Mouse (Mus musculus): ENCODE results near the gene Vcl. TPM values are rescaled to one million over a fixed set of nuclear protein-coding genes. Genes with fewer than 3 reads are reported as not detected.
A peak's percentile ranks its signal among the peaks of the same experiment; 100 is the strongest.

Gene Vcl
- total RNA-seq, 2 experiments from 2014 or later: 25.2 to 29.0 TPM

DNA sequence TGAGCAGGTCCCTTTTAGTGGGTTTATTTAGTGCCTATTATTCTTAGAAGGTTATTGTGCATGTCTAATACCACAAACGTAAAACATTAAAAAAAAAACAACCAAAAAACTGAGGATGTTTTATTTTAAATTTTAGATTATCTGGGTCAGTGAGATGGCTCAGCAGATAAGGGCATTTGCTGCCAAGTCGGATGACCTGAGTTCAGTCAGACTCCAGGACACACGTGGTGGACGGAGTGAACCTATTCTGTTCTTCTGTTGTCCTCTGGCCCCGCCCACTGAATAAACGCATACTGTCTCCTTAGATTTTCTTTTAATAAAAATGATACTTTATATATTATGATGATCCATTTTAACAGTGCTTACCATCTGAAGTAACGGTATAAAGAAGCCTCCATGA lies 124.4 kb downstream of the Vcl start:
- ATAC-seq (replicated peaks; ENCODE audit: poor library complexity, severe bottlenecking): no peak

DNA sequence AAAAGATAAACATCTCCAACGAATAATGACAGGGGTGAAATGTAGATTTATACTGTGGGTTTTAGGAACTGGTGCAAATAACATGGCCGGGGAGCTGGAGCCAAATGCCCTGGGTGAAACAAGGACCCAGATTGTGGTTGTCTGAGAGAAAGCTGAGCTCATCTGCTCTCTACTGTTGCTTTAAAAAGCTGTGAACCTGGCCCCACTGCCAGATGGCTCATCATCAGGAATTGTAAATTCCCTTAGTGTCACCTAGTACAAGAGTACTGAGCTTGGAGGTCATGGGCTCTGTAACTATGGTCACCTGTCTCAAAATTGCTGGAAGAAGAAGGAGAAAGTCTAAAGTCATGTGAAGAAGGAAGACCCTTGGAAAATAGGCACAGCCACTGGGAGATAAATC lies 129.8 kb downstream of the Vcl start:
- ATAC-seq (replicated peaks; ENCODE audit: poor library complexity, severe bottlenecking): no peak

DNA sequence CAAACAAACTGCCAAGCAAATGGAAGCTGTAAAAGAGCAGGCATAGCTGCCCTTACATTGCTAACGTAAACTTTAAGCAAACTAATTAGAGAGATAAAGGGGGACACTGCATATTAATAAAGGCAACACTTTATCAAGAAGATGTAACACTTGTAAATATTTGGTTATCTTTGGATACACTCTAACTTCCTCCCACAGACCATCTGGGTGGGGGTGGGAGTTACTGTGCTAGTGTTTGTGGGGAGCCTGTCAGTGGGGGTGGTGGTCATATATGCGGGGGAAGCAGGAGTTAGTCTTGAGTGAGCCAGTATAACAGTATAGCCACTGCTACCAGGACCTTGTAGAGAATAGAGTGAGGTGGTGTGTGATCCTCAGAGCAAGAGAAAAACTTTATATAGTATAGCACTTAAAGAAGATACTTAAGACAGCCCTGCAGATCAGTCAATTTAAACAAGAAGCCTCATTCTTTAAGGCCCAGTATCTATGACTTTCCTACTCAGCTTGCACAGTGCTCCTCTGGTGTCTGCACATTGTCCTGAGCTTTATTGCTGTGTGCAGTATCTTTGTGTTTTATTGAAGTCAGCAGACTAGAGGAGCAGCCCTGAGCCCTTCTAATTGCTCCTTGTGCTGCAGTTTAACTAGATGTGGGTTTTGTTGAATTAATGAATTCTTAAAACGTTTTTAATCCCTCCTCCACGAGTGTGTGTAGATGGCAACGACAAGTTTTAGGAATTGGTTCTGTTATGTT lies 133.7 kb downstream of the Vcl start:
- ATAC-seq (replicated peaks; ENCODE audit: poor library complexity, severe bottlenecking): no peak

DNA sequence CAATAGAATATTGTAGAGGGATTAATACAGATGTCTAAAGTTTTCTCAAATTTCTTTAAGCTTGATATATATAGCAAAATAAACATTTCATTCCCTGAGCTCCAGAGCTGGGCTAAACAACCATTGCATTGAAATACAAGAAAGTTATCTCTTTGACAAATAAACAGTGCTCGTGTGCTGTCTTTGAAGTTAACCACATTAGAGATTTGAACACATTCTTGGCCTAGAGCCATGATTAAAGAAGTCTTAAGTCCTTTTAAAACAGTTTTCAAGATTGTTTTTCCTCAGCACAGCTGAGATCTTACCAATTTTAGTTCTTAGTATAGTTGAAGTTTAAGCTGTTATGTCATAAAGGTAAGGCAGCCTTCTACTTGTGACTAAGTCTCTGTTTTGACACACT lies 135.1 kb downstream of the Vcl start:
- ATAC-seq (replicated peaks; ENCODE audit: poor library complexity, severe bottlenecking): no peak

DNA sequence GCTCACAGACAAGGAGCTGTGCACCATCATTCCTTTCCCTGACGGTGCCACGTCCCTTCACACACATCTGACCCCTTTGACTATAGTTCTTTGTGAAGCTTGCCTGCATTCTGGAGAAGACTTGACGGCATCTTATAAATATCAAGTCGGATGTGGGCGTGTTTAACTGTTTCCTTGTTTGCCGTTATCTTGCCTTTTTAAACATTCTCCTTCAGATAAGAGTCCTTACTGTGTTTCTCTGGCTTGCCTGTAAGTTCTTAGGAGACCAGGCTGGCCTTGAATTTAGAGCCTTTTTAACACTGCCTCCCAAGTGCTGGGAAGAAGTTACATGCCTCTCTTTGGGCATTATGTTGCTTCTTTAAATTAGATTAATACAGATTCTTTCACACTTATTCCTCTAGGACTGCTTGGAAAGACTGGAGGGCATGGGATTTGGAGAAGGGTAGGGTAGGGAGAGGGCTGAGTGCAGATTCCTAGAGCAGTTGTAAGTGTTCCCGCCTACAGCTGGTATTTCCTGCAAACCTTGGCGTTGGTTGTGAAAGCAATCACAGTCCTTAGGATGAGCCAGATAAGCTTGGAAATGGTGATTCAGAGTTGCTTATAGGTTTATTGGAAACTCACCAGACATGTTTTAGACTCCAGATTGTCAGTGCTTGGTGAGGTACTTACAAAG lies 136.4 kb downstream of the Vcl start:
- ATAC-seq (replicated peaks; ENCODE audit: poor library complexity, severe bottlenecking): no peak

DNA sequence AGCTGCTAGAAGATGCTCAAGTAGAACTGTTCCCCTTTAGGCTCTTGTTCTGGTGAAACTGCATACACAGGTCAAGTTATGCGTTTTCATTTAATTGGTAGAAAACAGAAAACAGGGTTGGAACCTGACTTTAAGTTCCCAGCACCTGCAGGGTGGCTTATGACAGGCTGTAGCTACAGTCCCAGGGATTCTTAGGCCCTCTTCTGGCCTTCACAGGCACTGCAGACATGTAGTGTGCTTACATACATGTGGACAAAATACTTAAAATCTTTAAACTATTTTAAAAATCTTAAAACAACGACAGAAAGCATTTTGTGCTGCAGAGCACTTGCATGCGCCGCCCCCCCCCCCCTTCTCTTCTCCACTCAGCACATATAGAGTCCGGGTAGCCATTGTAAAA lies 140.4 kb downstream of the Vcl start:
- peak; percentile 55; the same call in 1 of the 2 replicates for ATAC-seq (replicated peaks; ENCODE audit: poor library complexity, severe bottlenecking)

DNA sequence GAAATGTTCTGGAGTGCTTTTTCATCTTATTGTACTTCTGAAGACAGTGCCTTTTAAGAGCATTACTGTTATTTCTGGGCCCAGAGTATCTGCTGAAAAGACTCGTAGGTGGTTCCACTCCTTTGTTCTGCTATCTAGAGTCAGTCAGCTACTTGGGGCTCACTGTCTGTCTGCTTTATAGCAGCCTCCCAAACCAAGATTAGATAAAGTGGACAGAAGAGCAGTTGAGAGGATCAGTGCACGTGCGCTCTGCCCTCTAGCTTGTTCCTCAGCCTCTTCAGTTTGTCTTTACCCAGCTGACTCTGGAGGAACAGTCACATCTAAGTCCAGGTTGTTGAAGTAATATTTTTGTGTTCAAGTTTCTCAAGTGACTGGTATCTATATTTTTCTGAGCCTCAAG lies 144.8 kb downstream of the Vcl start:
- ATAC-seq (replicated peaks; ENCODE audit: poor library complexity, severe bottlenecking): no peak

DNA sequence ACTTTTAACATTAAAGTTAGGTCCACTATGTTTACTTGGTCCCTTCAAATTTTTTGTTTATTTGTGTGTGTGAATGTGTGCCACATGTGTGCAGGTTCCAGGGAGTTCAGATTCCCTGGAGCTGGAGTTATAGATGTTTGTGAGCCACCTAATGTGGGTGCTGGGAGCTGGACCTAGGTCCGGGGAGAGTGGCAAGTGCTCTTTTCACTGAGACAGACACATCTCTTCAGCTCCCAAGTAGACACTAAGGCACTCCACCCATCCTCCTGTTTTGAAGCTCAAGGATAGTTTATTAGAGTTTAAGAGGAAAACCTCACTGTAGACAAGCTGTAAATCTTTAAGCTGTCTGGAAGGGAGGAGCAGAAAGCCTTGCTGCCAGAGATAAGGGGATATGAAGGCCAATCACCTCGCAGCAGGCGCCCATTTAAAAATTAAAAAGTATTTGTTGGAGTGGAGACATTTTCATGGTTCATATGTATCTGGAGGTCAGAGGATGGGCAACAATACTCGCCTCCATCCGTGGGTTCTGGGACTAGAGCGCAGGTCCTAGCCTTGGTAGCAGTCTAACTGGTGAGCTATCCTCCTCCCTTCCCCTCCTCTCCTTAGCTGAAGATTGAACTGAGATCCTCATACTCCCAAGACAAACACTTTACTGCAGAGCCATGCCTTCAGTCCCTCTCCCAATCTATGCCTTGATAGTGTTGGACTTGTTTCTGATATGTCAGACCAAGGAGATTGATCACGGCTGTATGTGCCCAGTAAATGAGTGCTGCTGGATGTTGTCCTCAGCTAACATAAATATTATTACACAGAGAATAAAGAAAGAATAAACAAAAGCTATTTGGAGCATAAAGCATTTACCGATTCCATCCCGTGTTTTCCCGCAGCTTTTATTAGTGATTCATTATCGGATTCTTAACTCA lies 145.5 kb downstream of the Vcl start:
- no peak for ATAC-seq (replicated peaks; ENCODE audit: poor library complexity, severe bottlenecking)

DNA sequence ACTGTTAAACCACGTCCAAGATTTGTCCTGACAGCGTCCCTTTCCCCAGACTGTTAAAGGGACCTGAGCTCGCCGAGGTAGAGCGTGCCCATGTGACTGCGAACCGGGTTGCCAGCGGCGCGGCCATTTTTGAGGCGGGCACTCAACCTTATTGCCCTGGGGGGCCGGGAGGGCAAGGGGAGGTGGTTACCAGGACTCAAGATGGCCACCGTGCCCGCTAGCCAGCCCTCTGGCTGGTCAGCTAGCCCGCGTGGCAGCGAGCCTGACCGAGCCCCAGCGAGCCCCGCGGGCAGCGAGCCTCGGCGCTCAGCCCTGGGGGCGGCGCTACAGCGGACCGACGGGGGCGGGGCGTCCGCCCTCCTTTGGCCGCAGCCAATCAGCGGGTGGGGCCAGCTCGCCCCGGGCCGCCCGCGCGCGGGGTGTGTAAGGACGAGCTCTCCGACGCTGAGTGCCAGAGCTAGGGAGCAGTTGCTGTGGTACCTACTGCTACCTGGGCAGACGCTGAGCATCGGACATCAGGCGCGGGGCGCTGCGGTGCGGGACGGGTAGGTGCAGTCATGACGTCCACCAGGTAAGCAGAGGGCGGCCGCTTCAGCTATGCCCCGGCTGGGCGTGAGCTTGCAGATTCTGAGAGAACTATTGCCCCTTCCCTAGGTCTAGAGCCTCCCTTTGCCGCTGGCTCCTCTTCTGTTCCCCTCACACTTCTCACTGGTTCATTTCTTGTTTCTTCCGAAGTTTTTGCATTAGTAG lies 146.7 kb downstream of the Vcl start:
- peak; percentile 98 for ATAC-seq (replicated peaks; ENCODE audit: poor library complexity, severe bottlenecking)

DNA sequence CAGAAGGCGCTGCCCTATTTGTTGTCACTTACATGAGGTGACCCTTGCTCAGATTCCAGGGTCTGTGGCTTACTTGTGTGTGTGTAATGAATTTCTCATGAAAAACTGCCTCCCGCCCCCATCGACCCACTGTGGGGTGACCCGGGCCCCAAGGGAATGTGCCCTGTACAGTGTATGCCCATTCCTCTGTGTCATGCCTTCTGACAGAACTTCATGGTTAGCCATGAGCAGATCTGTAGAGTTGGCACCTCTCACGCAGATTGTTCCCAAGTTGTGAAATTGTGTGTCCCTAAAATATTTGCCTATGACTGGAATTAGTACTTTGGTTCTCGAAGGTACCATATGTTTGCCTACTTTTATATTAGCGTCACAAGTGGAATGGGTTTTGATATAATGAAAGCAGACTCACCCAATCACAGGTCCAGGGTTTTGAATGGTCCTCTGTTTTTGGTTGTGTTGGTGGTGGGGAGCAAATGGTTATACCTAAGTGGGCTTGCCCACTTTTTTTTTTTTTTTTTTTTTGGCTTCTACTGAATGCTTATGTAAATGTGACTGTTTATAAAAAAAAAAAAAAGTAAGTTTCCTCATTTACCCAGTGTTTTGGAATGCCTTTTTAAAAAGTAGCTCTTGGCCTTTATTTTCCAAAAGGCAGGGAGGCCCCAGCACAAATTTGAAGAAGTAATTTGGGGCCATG lies 147.4 kb downstream of the Vcl start:
- no peak for ATAC-seq (replicated peaks; ENCODE audit: poor library complexity, severe bottlenecking)

DNA sequence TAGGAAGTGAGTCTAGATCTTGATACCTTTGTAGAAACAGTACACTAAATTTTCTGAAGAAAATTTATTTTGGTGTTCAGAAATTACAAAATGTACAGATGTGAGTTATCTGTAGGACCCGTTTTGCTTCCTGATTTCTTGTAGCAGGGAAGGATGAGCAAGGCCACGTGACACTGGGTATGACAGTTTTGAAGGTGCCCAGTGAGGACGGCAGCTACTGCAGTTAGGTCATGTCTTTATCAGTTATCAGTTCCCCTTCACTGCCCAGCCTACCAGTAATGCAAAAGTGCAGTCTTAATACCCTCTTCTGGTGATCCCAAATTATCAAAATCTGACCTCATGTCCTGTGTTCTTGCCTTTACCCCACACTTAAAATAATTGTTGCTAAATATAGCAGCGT lies 148.7 kb downstream of the Vcl start:
- ATAC-seq (replicated peaks; ENCODE audit: poor library complexity, severe bottlenecking): peak; percentile 51

DNA sequence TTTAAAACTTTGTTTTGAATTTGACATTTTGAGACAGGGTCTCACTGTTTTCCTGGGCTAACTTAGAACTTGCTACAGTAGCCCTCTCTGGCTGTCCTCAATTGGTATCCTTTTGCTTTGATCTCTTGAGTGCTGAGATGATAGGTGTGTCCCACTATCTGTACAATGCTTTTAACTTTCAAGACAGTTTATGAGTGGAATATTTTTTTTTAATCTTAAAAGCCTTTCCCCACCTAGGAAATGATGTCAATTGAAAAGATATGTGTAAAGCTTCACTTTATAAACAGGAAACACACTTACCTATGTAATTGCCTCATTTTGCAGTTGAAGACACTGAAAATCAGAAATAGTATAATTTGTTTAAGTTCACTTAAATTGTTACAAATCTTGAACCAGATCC lies 149.3 kb downstream of the Vcl start:
- no peak for ATAC-seq (replicated peaks; ENCODE audit: poor library complexity, severe bottlenecking)

DNA sequence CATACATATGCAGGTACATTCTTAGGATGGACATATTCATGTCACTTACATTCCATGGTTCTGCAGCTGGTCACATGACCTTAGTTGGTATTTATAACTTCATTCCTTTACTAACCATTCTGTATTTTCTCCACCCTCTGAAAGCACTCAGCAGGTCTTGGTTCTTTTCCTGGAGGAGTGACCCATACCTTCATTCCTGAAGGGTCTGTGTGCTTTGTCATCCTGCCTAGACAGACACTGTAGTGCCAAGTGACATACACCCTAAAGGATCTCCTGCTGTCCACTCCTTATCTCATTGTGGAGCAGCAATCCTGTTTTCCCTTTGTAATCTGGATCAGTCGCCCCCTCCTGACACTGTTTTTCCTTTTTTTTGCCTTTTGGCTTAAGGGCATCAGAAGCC lies 153.6 kb downstream of the Vcl start:
- ATAC-seq (replicated peaks; ENCODE audit: poor library complexity, severe bottlenecking): no peak

Other genes with a start within 250 kb of the Vcl start
- gene Fut11, start 234.4 kb upstream of the Vcl start, total RNA-seq (2014; fragmentation: Nextera tagmentation): 9.0 and 9.3 TPM in 2 replicates
- gene Fut11, start 234.4 kb upstream of the Vcl start, total RNA-seq (2017): 7.5 and 9.3 TPM in 2 replicates
- 193 and 202 TPM in 2 replicates for gene Chchd1, start 226.4 kb upstream of the Vcl start, total RNA-seq (2014; fragmentation: Nextera tagmentation)
- gene Chchd1, start 226.4 kb upstream of the Vcl start, total RNA-seq (2017): 130 and 186 TPM in 2 replicates
- gene Zswim8, start 221.8 kb upstream of the Vcl start, total RNA-seq (2014; fragmentation: Nextera tagmentation): 47.5 and 51.8 TPM in 2 replicates
- gene Zswim8, start 221.8 kb upstream of the Vcl start, total RNA-seq (2017): 21.1 and 23.2 TPM in 2 replicates
- 24.5 and 27.8 TPM in 2 replicates for gene Ndst2, start 194.8 kb upstream of the Vcl start, total RNA-seq (2014; fragmentation: Nextera tagmentation)
- gene Ndst2, start 194.8 kb upstream of the Vcl start, total RNA-seq (2017): 6.2 and 7.2 TPM in 2 replicates
- 28.0 and 35.2 TPM in 2 replicates for gene Camk2g, start 135.3 kb upstream of the Vcl start, total RNA-seq (2014; fragmentation: Nextera tagmentation)
- gene Camk2g, start 135.3 kb upstream of the Vcl start, total RNA-seq (2017): 50.3 and 65.9 TPM in 2 replicates
- gene Plau, start 92.7 kb upstream of the Vcl start, total RNA-seq (2014; fragmentation: Nextera tagmentation): 2.9 and 4.2 TPM in 2 replicates
- gene Plau, start 92.7 kb upstream of the Vcl start, total RNA-seq (2017): 7.5 and 9.1 TPM in 2 replicates
- 54.1 and 71.7 TPM in 2 replicates for gene Ap3m1, start 123.1 kb downstream of the Vcl start, total RNA-seq (2014; fragmentation: Nextera tagmentation)
- 66.0 and 83.4 TPM in 2 replicates for gene Ap3m1, start 123.1 kb downstream of the Vcl start, total RNA-seq (2017)
- 69.1 and 73.1 TPM in 2 replicates for gene Adk, start 123.2 kb downstream of the Vcl start, total RNA-seq (2014; fragmentation: Nextera tagmentation)
- 96.7 and 125 TPM in 2 replicates for gene Adk, start 123.2 kb downstream of the Vcl start, total RNA-seq (2017)

Data from granulocyte monocyte progenitor cell, adult 5-6 weeks (primary cell).